ENCODE assay signal across 27 mouse cellular contexts in the genomic region with DNA sequence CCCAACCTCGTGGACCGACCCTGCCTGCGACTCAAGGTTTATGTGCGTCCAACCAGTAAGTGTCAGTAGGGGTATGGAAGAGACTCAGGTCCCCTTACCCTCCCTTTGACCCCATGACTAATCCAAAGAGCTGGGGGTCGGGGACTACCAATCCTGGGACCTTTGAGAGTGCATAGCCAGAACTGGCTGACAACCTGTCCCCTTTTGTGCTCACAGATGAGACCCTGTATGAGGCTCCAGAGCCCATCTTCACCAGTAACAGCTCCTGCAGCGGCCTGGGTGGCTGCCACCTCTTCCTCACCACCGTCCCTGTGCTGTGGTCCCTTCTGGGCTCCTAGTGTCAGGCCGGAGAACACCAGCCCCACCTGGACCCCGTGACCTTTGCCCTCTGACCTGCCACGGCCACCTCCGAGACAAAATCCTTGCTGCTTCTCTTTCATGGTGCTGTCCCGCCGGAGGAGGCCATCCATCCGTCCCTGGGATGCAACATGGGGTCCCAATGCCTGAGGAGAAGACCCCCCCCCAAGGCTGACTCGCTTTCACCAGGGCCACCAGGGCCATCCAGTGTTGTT. TPM values are rescaled to one million over a fixed set of nuclear protein-coding genes. Genes with fewer than 3 reads are reported as not detected.
DNase-seq lines count a peak whose midpoint lies in the region; ATAC-seq and TF ChIP-seq lines count a peak whose summit lies in the region.
"Had no signal": no experiment of that assay in that cellular context is flagged by ENCODE, and none has a peak within 500 bp of the region (broad histone marks: within the 10 kb centered on the region; RNA-seq: fewer than 3 reads in every experiment).

No protein-coding gene starts in this region.

- DNase-seq in forebrain, embryonic 11.5 days (ENCODE audit: low spot score) = peak; percentile 51
- no peak for DNase-seq in forebrain, embryonic 10.5 days (ENCODE audit: extremely low spot score, low spot score)
- no peak for DNase-seq in limb, embryonic 10.5 days (ENCODE audit: low spot score)
- DNase-seq in spleen, postnatal 4 days (ENCODE audit: low spot score in 2 of 2) = no peak
- no peak for DNase-seq in liver, postnatal 0 days
- DNase-seq: adrenal gland, adult 8-10 months; cerebellum, adult 2 months; cerebellum, postnatal 36 days; gastrocnemius, adult 2 months; heart, postnatal 10 days; kidney, adult 11 months; kidney, postnatal 14 days; liver, embryonic 13.5 days; lung, adult 2 months; lung, postnatal 10 days; retina, postnatal 1 day; right cerebral cortex, postnatal 14 days; thymus, postnatal 14 days had no signal

- H3K4me2 ChIP-seq in forebrain, embryonic 11.5 days (ENCODE audit: low read depth, low read length, severe bottlenecking) = no peak overlapping the region
- H3K4me2 ChIP-seq in limb, embryonic 12.5 days = no peak overlapping the region
- H3K4me2 ChIP-seq in midbrain, embryonic 13.5 days (replicated peaks) = peak overlapping the region; percentile 67
- no peak overlapping the region for H3K4me2 ChIP-seq in liver, postnatal 0 days (ENCODE audit: low read depth, low read length)
- H3K4me2 ChIP-seq: heart, embryonic 13.5 days; hindbrain, embryonic 15.5 days; liver, embryonic 13.5 days had no signal

- no peak for ATAC-seq in forebrain, embryonic 11.5 days (replicated peaks; ENCODE audit: low FRiP score)
- no peak for ATAC-seq in limb, embryonic 12.5 days (ENCODE audit: insufficient number of reproducible peaks, insufficient read depth, low FRiP score, low TSS enrichment, low read depth)
- ATAC-seq in midbrain, embryonic 13.5 days = no peak
- no peak for ATAC-seq in liver, postnatal 0 days
- ATAC-seq: inflammation-experienced regulatory T-cells, adult 6 months had no signal

- H3K9ac ChIP-seq in forebrain, embryonic 11.5 days (ENCODE audit: low read length) = no peak overlapping the region
- 0 out of 2 replicates have a peak overlapping the region, but pooled peaks have one; percentile 44 for H3K9ac ChIP-seq in limb, embryonic 12.5 days (replicated peaks)
- peak overlapping the region; percentile 63 for H3K9ac ChIP-seq in midbrain, embryonic 13.5 days (replicated peaks)
- no peak overlapping the region for H3K9ac ChIP-seq in liver, postnatal 0 days (replicated peaks)
- H3K9ac ChIP-seq: heart, embryonic 13.5 days; hindbrain, embryonic 15.5 days; liver, embryonic 13.5 days had no signal

- peaks cover 2% of the 10 kb centered on the region; the same call in 1 of the 2 replicates for H3K27me3 ChIP-seq in forebrain, embryonic 11.5 days (ENCODE audit: control insufficient read depth, insufficient read depth, low read length)
- peaks cover 96% of the 10 kb centered on the region for H3K27me3 ChIP-seq in forebrain, embryonic 10.5 days (ENCODE audit: poor library complexity, severe bottlenecking)
- H3K27me3 ChIP-seq in limb, embryonic 12.5 days = peaks cover 55% of the 10 kb centered on the region
- peaks cover 84% of the 10 kb centered on the region for H3K27me3 ChIP-seq in limb, embryonic 10.5 days (ENCODE audit: low read depth, poor library complexity, severe bottlenecking)
- H3K27me3 ChIP-seq in midbrain, embryonic 13.5 days = peaks cover 9% of the 10 kb centered on the region; the same call in 1 of the 2 replicates
- peaks cover 64% of the 10 kb centered on the region for H3K27me3 ChIP-seq in liver, postnatal 0 days (ENCODE audit: insufficient read depth, low read length)
- H3K27me3 ChIP-seq: hindbrain, embryonic 15.5 days had no signal

- no peaks in the 10 kb centered on the region for H3K9me3 ChIP-seq in forebrain, embryonic 11.5 days (ENCODE audit: control insufficient read depth, low read length)
- no peaks in the 10 kb centered on the region for H3K9me3 ChIP-seq in forebrain, embryonic 10.5 days
- H3K9me3 ChIP-seq in limb, embryonic 12.5 days = no peaks in the 10 kb centered on the region
- H3K9me3 ChIP-seq in limb, embryonic 10.5 days (replicated peaks) = no peaks in the 10 kb centered on the region
- no peaks in the 10 kb centered on the region for H3K9me3 ChIP-seq in midbrain, embryonic 13.5 days
- no peaks in the 10 kb centered on the region for H3K9me3 ChIP-seq in liver, postnatal 0 days (ENCODE audit: low read length)
- H3K9me3 ChIP-seq: G1E; heart, embryonic 13.5 days; hindbrain, embryonic 10.5 days; hindbrain, embryonic 15.5 days; liver, embryonic 13.5 days had no signal

- H3K36me3 ChIP-seq in forebrain, embryonic 11.5 days (ENCODE audit: control insufficient read depth, insufficient read depth, low read length) = no peaks in the 10 kb centered on the region; the same call in 1 of the 2 replicates
- peaks cover 51% of the 10 kb centered on the region for H3K36me3 ChIP-seq in forebrain, embryonic 10.5 days (replicated peaks)
- peaks cover 43% of the 10 kb centered on the region for H3K36me3 ChIP-seq in limb, embryonic 12.5 days
- peaks cover 53% of the 10 kb centered on the region for H3K36me3 ChIP-seq in limb, embryonic 10.5 days
- peaks cover 31% of the 10 kb centered on the region for H3K36me3 ChIP-seq in midbrain, embryonic 13.5 days
- no peaks in the 10 kb centered on the region for H3K36me3 ChIP-seq in liver, postnatal 0 days (replicated peaks; ENCODE audit: insufficient read depth, low read length)
- H3K36me3 ChIP-seq: G1E; liver, embryonic 13.5 days had no signal

- no peak for TF ChIP-seq CTCF in liver, postnatal 0 days (IDR thresholded peaks at IDR 0.05; ENCODE audit: low read depth)

- no peak overlapping the region for H3K27ac ChIP-seq in forebrain, embryonic 11.5 days (ENCODE audit: low read depth, low read length)
- H3K27ac ChIP-seq in forebrain, embryonic 10.5 days = no peak overlapping the region
- no peak overlapping the region for H3K27ac ChIP-seq in limb, embryonic 12.5 days
- H3K27ac ChIP-seq in limb, embryonic 10.5 days = no peak overlapping the region
- H3K27ac ChIP-seq in midbrain, embryonic 13.5 days = peak overlapping the region; percentile 96
- H3K27ac ChIP-seq in liver, postnatal 0 days (ENCODE audit: low read depth) = no peak overlapping the region
- H3K27ac ChIP-seq: gastrocnemius, adult 2 months; heart, embryonic 13.5 days; hindbrain, embryonic 15.5 days; left cerebral cortex, adult 2 months; liver, embryonic 13.5 days; macrophage had no signal

- H3K4me1 ChIP-seq in forebrain, embryonic 11.5 days (replicated peaks; ENCODE audit: control insufficient read depth, insufficient read depth, low read length) = peaks cover 11% of the 10 kb centered on the region; the same call in 1 of the 2 replicates
- peaks cover 68% of the 10 kb centered on the region for H3K4me1 ChIP-seq in forebrain, embryonic 10.5 days
- H3K4me1 ChIP-seq in limb, embryonic 12.5 days (replicated peaks) = peaks cover 26% of the 10 kb centered on the region
- peaks cover 34% of the 10 kb centered on the region for H3K4me1 ChIP-seq in limb, embryonic 10.5 days
- H3K4me1 ChIP-seq in midbrain, embryonic 13.5 days (replicated peaks) = peaks cover 72% of the 10 kb centered on the region
- peaks cover 7% of the 10 kb centered on the region; the same call in 1 of the 2 replicates for H3K4me1 ChIP-seq in liver, postnatal 0 days (ENCODE audit: insufficient read depth)

- H3K4me3 ChIP-seq in forebrain, embryonic 11.5 days (ENCODE audit: low read depth, low read length) = no peak overlapping the region
- no peak overlapping the region for H3K4me3 ChIP-seq in forebrain, embryonic 10.5 days
- H3K4me3 ChIP-seq in limb, embryonic 12.5 days (replicated peaks) = no peak overlapping the region
- H3K4me3 ChIP-seq in limb, embryonic 10.5 days = no peak overlapping the region
- H3K4me3 ChIP-seq in midbrain, embryonic 13.5 days (replicated peaks) = peak overlapping the region; percentile 16; the same call in 1 of the 2 replicates
- H3K4me3 ChIP-seq in liver, postnatal 0 days (ENCODE audit: low read depth, low read length) = no peak overlapping the region
- H3K4me3 ChIP-seq: gastrocnemius, adult 2 months; heart, embryonic 13.5 days; hindbrain, embryonic 15.5 days; left cerebral cortex, adult 2 months; liver, embryonic 13.5 days had no signal

- no peak for TF ChIP-seq EP300 in liver, postnatal 0 days (IDR thresholded peaks at IDR 0.05; ENCODE audit: low read depth)

- 67% methylated on average over 15 of the region's 15 CpGs for WGBS in forebrain, embryonic 11.5 days
- WGBS in forebrain, embryonic 10.5 days = 60% methylated on average over 15 of the region's 15 CpGs
- WGBS in limb, embryonic 12.5 days = 76% methylated on average over 15 of the region's 15 CpGs
- 77% methylated on average over 15 of the region's 15 CpGs for WGBS in limb, embryonic 10.5 days
- WGBS in midbrain, embryonic 13.5 days = 43% methylated on average over 15 of the region's 15 CpGs
- 77% methylated on average over 15 of the region's 15 CpGs for WGBS in liver, postnatal 0 days (ENCODE audit: insufficient replicate concordance)

RNA-seq across cellular contexts. Expression of gene Efna2, which starts 9.3 kb away (rescaled TPM):
- polyA plus RNA-seq in forebrain, embryonic 11.5 days (2014; fragmentation: Nextera tagmentation; extraction: Ambion mirVana) = 48.8 and 50.7 TPM in 2 replicates
- 23.2 and 24.2 TPM in 2 replicates for polyA plus RNA-seq in forebrain, embryonic 10.5 days (2016; fragmentation: Nextera tagmentation; extraction: Ambion mirVana)
- 60.3 and 62.2 TPM in 2 replicates for polyA plus RNA-seq in limb, embryonic 12.5 days (2016; fragmentation: Nextera tagmentation; extraction: Ambion mirVana)
- polyA plus RNA-seq in limb, embryonic 10.5 days (2016; fragmentation: Nextera tagmentation; extraction: Ambion mirVana) = 63.1 and 66.8 TPM in 2 replicates
- polyA plus RNA-seq in midbrain, embryonic 13.5 days (2015; fragmentation: Nextera tagmentation; extraction: Ambion mirVana) = 34.5 and 41.3 TPM in 2 replicates
- 0.15 and 0.18 TPM in 2 replicates for polyA plus RNA-seq in liver, postnatal 0 days (2015; fragmentation: Nextera tagmentation; extraction: Ambion mirVana)
- polyA plus RNA-seq: inflammation-experienced regulatory T-cells, adult 6 months had no signal

RNA-seq across cellular contexts. Expression of gene 1600002K03Rik, which starts 15.8 kb away (rescaled TPM):
- 6.4 and 8.3 TPM in 2 replicates for polyA plus RNA-seq in forebrain, embryonic 11.5 days (2014; fragmentation: Nextera tagmentation; extraction: Ambion mirVana)
- 9.8 and 10.7 TPM in 2 replicates for polyA plus RNA-seq in forebrain, embryonic 10.5 days (2016; fragmentation: Nextera tagmentation; extraction: Ambion mirVana)
- polyA plus RNA-seq in limb, embryonic 12.5 days (2016; fragmentation: Nextera tagmentation; extraction: Ambion mirVana) = 9.1 and 9.5 TPM in 2 replicates
- 8.7 and 13.1 TPM in 2 replicates for polyA plus RNA-seq in limb, embryonic 10.5 days (2016; fragmentation: Nextera tagmentation; extraction: Ambion mirVana)
- 11.9 and 14.5 TPM in 2 replicates for polyA plus RNA-seq in midbrain, embryonic 13.5 days (2015; fragmentation: Nextera tagmentation; extraction: Ambion mirVana)
- 6.7 and 6.8 TPM in 2 replicates for polyA plus RNA-seq in liver, postnatal 0 days (2015; fragmentation: Nextera tagmentation; extraction: Ambion mirVana)

RNA-seq across cellular contexts. Expression of gene Cirbp, which starts 22.8 kb away (rescaled TPM):
- polyA plus RNA-seq in forebrain, embryonic 11.5 days (2014; fragmentation: Nextera tagmentation; extraction: Ambion mirVana) = 82.0 and 83.4 TPM in 2 replicates
- 90.9 and 116 TPM in 2 replicates for polyA plus RNA-seq in forebrain, embryonic 10.5 days (2016; fragmentation: Nextera tagmentation; extraction: Ambion mirVana)
- polyA plus RNA-seq in limb, embryonic 12.5 days (2016; fragmentation: Nextera tagmentation; extraction: Ambion mirVana) = 166 and 175 TPM in 2 replicates
- polyA plus RNA-seq in limb, embryonic 10.5 days (2016; fragmentation: Nextera tagmentation; extraction: Ambion mirVana) = 90.7 and 129 TPM in 2 replicates
- polyA plus RNA-seq in midbrain, embryonic 13.5 days (2015; fragmentation: Nextera tagmentation; extraction: Ambion mirVana) = 354 and 412 TPM in 2 replicates
- 87.0 and 93.3 TPM in 2 replicates for polyA plus RNA-seq in liver, postnatal 0 days (2015; fragmentation: Nextera tagmentation; extraction: Ambion mirVana)

RNA-seq across cellular contexts. Expression of gene Mum1, which starts 37.7 kb away (rescaled TPM):
- 75.6 and 79.4 TPM in 2 replicates for polyA plus RNA-seq in forebrain, embryonic 11.5 days (2014; fragmentation: Nextera tagmentation; extraction: Ambion mirVana)
- 89.4 and 98.3 TPM in 2 replicates for polyA plus RNA-seq in forebrain, embryonic 10.5 days (2016; fragmentation: Nextera tagmentation; extraction: Ambion mirVana)
- polyA plus RNA-seq in limb, embryonic 12.5 days (2016; fragmentation: Nextera tagmentation; extraction: Ambion mirVana) = 103 and 112 TPM in 2 replicates
- polyA plus RNA-seq in limb, embryonic 10.5 days (2016; fragmentation: Nextera tagmentation; extraction: Ambion mirVana) = 122 and 128 TPM in 2 replicates
- polyA plus RNA-seq in midbrain, embryonic 13.5 days (2015; fragmentation: Nextera tagmentation; extraction: Ambion mirVana) = 91.4 and 98.4 TPM in 2 replicates
- polyA plus RNA-seq in liver, postnatal 0 days (2015; fragmentation: Nextera tagmentation; extraction: Ambion mirVana) = 9.8 and 13.3 TPM in 2 replicates

RNA-seq across cellular contexts. Expression of gene Midn, which starts 40.5 kb away (rescaled TPM):
- polyA plus RNA-seq in forebrain, embryonic 11.5 days (2014; fragmentation: Nextera tagmentation; extraction: Ambion mirVana) = 58.3 and 66.4 TPM in 2 replicates
- 19.1 and 19.8 TPM in 2 replicates for polyA plus RNA-seq in forebrain, embryonic 10.5 days (2016; fragmentation: Nextera tagmentation; extraction: Ambion mirVana)
- 30.6 and 38.0 TPM in 2 replicates for polyA plus RNA-seq in limb, embryonic 12.5 days (2016; fragmentation: Nextera tagmentation; extraction: Ambion mirVana)
- 26.2 and 27.1 TPM in 2 replicates for polyA plus RNA-seq in limb, embryonic 10.5 days (2016; fragmentation: Nextera tagmentation; extraction: Ambion mirVana)
- 35.9 and 40.6 TPM in 2 replicates for polyA plus RNA-seq in midbrain, embryonic 13.5 days (2015; fragmentation: Nextera tagmentation; extraction: Ambion mirVana)
- polyA plus RNA-seq in liver, postnatal 0 days (2015; fragmentation: Nextera tagmentation; extraction: Ambion mirVana) = 3.0 and 4.3 TPM in 2 replicates

Comparison
In these comparisons a context has a peak if more than half of its experiments do, and no peak if none do; other contexts are left out.
1. H3K9ac ChIP-seq: peak in limb, embryonic 12.5 days (single experiment) and midbrain, embryonic 13.5 days (single experiment); none in forebrain, embryonic 11.5 days (single experiment) and liver, postnatal 0 days (single experiment).
2. RNA of gene Efna2, which starts 9.3 kb away (polyA plus RNA-seq): 63.1 to 66.8 TPM in limb, embryonic 10.5 days, 60.3 to 62.2 TPM in limb, embryonic 12.5 days, 48.8 to 50.7 TPM in forebrain, embryonic 11.5 days, 34.5 to 41.3 TPM in midbrain, embryonic 13.5 days and 23.2 to 24.2 TPM in forebrain, embryonic 10.5 days; 0.15 to 0.18 TPM in liver, postnatal 0 days; every median in the first group is over 10 times any median in the second.